Mouse (Mus musculus) liver, embryonic 14.5 days (tissue): ENCODE data around the gene Pld6. TPM values are rescaled to one million over a fixed set of nuclear protein-coding genes. Genes with fewer than 3 reads are reported as not detected.

Experiments
- ATAC-seq: fragments of 200-750 bp; cut with Nextera tagmentation; 2 replicates; pipeline ENCODE4 v1.8.0; 2017; ENCODE audit warnings: moderate number of reproducible peaks, mild to moderate bottlenecking, moderate library complexity; ENCODE audit not compliant: insufficient read depth
- DNase-seq, 3 experiments: peaks; one replicate each; pipeline ENCODE4 v3.0.0-alpha.2; 2012 to 2013; ENCODE audit warnings: low read depth in 3 of 3, low spot score in 3 of 3
- H3K27ac ChIP-seq: fragments of 300-500 bp; sonication (generic); 2 replicates; pipeline ENCODE4 v1.5.1; 2014; ENCODE audit warnings: moderate library complexity, mild to moderate bottlenecking, control low read depth, inconsistent platforms
- H3K27me3 ChIP-seq: fragments of 300-500 bp; sonication (generic); 2 replicates; pipeline ENCODE4 v1.6.1; 2014; ENCODE audit warnings: mild to moderate bottlenecking, low read length, moderate library complexity; ENCODE audit not compliant: control insufficient read depth, insufficient read depth
- H3K36me3 ChIP-seq: fragments of 300-500 bp; sonication (generic); replicated peaks from 2 replicates; pipeline ENCODE4 v1.6.1; 2014; ENCODE audit warnings: low read depth; ENCODE audit not compliant: control insufficient read depth, insufficient read depth
- H3K4me1 ChIP-seq, 2 experiments: fragments of 200-500 bp in 1 of 2; fragments of 300-500 bp in 1 of 2; sonication (generic) in 1 of 2; replicated peaks; 2 replicates each; pipeline ENCODE4 v1.6.1; 2012 to 2014; ENCODE audit warnings: antibody characterized with exemption in 1 of 2, inconsistent platforms in 1 of 2, low read length in 1 of 2; ENCODE audit not compliant: control insufficient read depth in 2 of 2, insufficient read depth in 2 of 2
- H3K4me2 ChIP-seq: fragments of 300-500 bp; sonication (generic); 2 replicates; pipeline ENCODE4 v1.6.1; 2014; ENCODE audit warnings: low read depth, mild to moderate bottlenecking, control low read depth, moderate library complexity
- H3K4me3 ChIP-seq, 2 experiments: fragments of 200-500 bp in 1 of 2; fragments of 300-500 bp in 1 of 2; sonication (generic) in 1 of 2; 2 replicates each; pipeline ENCODE4 v1.5.1; 2012 to 2014; ENCODE audit warnings: low read depth in 2 of 2, low read length in 2 of 2, mild to moderate bottlenecking in 2 of 2, control low read depth in 1 of 2, inconsistent platforms in 1 of 2, moderate library complexity in 1 of 2; ENCODE audit not compliant: insufficient read depth in 1 of 2
- H3K9ac ChIP-seq: fragments of 300-500 bp; sonication (generic); replicated peaks from 2 replicates; pipeline ENCODE4 v1.6.1; 2014; ENCODE audit warnings: mild to moderate bottlenecking, control low read depth, moderate library complexity
- H3K9me3 ChIP-seq: fragments of 300-500 bp; sonication (generic); 2 replicates; pipeline ENCODE4 v1.6.1; 2016; ENCODE audit warnings: low read length, mixed read lengths; ENCODE audit not compliant: control insufficient read depth
- CTCF ChIP-seq: IDR thresholded peaks from 2 replicates; pipeline ENCODE4 v1.5.1; 2016; ENCODE audit warnings: antibody characterized with exemption, low read depth, control low read depth
- EP300 ChIP-seq: IDR thresholded peaks from 2 replicates; pipeline ENCODE4 v1.6.1; 2016; ENCODE audit warnings: antibody characterized with exemption, low read depth
- WGBS: fragments of 180-500 bp; shearing (Covaris S2); extraction: QIAGEN DNeasy Blood & Tissue Kit; methylation state at CpG from one replicate; pipeline ENCODE4 v1.1.7; 2014; ENCODE audit not compliant: insufficient replicate concordance; 5-methylcytosine and 5-hydroxymethylcytosine counted together
- polyA plus RNA-seq, 2 experiments: library from polyadenylated mRNA; depleted of rRNA in 1 of 2; stranded (reverse) in 1 of 2; unstranded in 1 of 2; fragments of >200 nt; fragmentation: Nextera tagmentation in 1 of 2; extraction: Ambion mirVana in 1 of 2; gene quantifications; 2 replicates each; pipeline versions ENCODE4 v1.2.1 to v1.2.3; 2012 to 2014

The Pld6 gene
- polyA plus RNA-seq, 2 experiments = 0.50 to 1.9 TPM

GRCm38 (mm10) chr11:59814311-59814710 is 26.9 kb upstream of the Pld6 start:
- ATAC-seq = no peak
- Histone ChIP-seq H3K27ac (no peak overlapping the region), H3K36me3 (peaks cover 26% of the 10 kb centered on the region), H3K9me3 (no peaks in the 10 kb centered on the region), H3K27me3 (no peaks in the 10 kb centered on the region), H3K9ac (no peak overlapping the region), H3K4me2 (no peak overlapping the region), H3K4me3 (no peak overlapping the region), H3K4me1 (peaks cover 5 to 9% of the 10 kb centered on the region in 2 experiments; a peak in 3 of 4 replicates)
- no peak for DNase-seq
- WGBS = 81% methylated on average over 1 of the region's 1 CpGs
- no peak for TF ChIP-seq CTCF
- no peak for TF ChIP-seq EP300

- ATAC-seq = no peak
- Histone ChIP-seq H3K27ac (no peak overlapping the region), H3K4me2 (no peak overlapping the region), H3K9me3 (no peaks in the 10 kb centered on the region), H3K27me3 (no peaks in the 10 kb centered on the region), H3K9ac (no peak overlapping the region), H3K36me3 (peaks cover 16% of the 10 kb centered on the region), H3K4me3 (no peak overlapping the region), H3K4me1 (peaks cover 12 to 16% of the 10 kb centered on the region in 2 experiments)
- WGBS = 63% methylated on average over 3 of the region's 3 CpGs
- DNase-seq = no peak
- TF ChIP-seq CTCF (no peak), EP300 (no peak)
These were observed 25.8 kb upstream of the Pld6 start for GRCm38 (mm10) chr11:59813276-59813675.

GRCm38 (mm10) chr11:59811211-59811610 is 23.8 kb upstream of the Pld6 start:
- H3K4me1 ChIP-seq = peaks cover 12 to 16% of the 10 kb centered on the region in 2 experiments
- peak overlapping the region in 1 of 2 experiments; percentile 73; a peak in 2 of 4 replicates for H3K4me3 ChIP-seq
- ATAC-seq (no peak), DNase-seq (no peak)
- 69% methylated on average over 4 of the region's 4 CpGs for WGBS
- H3K27me3 ChIP-seq = no peaks in the 10 kb centered on the region
- H3K9ac ChIP-seq = peak overlapping the region; percentile 37; the same call in 1 of the 2 replicates
- H3K4me2 ChIP-seq = peak overlapping the region; percentile 89
- no peaks in the 10 kb centered on the region for H3K9me3 ChIP-seq
- TF ChIP-seq CTCF (no peak), EP300 (no peak)
- H3K27ac ChIP-seq = no peak overlapping the region; the same call in 1 of the 2 replicates
- H3K36me3 ChIP-seq = peaks cover 4% of the 10 kb centered on the region

DNA sequence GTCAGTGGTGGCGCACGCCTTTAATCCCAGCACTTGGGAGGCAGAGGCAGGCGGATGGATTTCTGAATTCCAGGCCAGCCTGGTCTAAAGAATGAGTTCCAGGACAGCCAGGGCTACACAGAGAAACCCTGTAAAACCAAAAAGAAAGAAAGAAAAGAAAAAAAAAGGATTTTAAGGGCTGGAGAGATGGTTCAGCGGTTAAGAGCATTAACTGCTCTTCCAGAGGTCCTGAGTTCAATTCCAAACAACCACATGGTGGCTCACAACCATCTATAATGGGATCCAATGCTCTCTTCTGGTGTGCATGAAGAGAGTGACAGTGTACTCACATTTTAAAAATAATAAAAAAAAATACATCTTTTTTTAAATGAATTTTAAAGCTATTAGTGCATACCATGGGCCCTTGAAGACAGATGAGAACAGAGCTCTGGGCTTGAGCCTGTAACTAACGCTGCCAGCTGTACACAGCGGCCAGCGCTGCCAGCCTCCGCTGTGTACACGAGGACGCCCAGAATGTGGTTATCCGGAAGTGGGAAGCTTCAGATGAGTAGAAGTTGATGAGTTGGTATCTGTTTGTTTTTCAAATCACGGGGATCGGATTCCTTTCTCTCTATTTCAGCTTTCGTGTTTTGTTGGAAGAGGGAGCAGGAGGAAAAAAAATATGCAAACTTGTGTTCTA is 23.2 kb upstream of the Pld6 start:
- Histone ChIP-seq H3K36me3 (peaks cover 4% of the 10 kb centered on the region), H3K4me2 (peak overlapping the region; percentile 89), H3K4me1 (peaks cover 12 to 16% of the 10 kb centered on the region in 2 experiments), H3K27me3 (no peaks in the 10 kb centered on the region), H3K9me3 (no peaks in the 10 kb centered on the region), H3K27ac (peak overlapping the region; percentile 87), H3K9ac (peak overlapping the region; percentile 96), H3K4me3 (peak overlapping the region; percentile 72 to 73)
- ATAC-seq = no peak
- TF ChIP-seq EP300 (no peak), CTCF (0 out of 2 replicates have a peak, but pooled peaks have one; percentile 4)
- 35% methylated on average over 14 of the region's 14 CpGs for WGBS
- peak in 2 of 3 experiments; percentile 10 to 12 for DNase-seq

GRCm38 (mm10) chr11:59809670-59810474 is 22.4 kb upstream of the Pld6 start, which contains the start of gene Flcn:
Flcn (minus strand) TSS chr11:59810016.
- DNase-seq (peak; percentile 74 to 79 (median 76)), ATAC-seq (peak; percentile 91)
- H3K9me3 ChIP-seq = no peaks in the 10 kb centered on the region
- H3K4me2 ChIP-seq = peak within 1 kb of the TSS; percentile 89
- TF ChIP-seq EP300 = peak; percentile 62
- peak; percentile 68 for TF ChIP-seq CTCF
- peak within 1 kb of the TSS; percentile 87 for H3K27ac ChIP-seq
- peak within 1 kb of the TSS; percentile 72 to 73 for H3K4me3 ChIP-seq
- H3K4me1 ChIP-seq = peaks cover 12 to 15% of the 10 kb centered on the region in 2 experiments
- H3K36me3 ChIP-seq = peaks cover 4% of the 10 kb centered on the region
- H3K9ac ChIP-seq = peak within 1 kb of the TSS; percentile 96
- H3K27me3 ChIP-seq = no peaks in the 10 kb centered on the region
- WGBS = under 1% methylated on average over 52 of the region's 52 CpGs
